Mouse (Mus musculus): ENCODE data around the gene Hspg2.
A peak's percentile ranks its signal among the peaks of the same experiment; 100 is the strongest.

The Hspg2 gene

GRCm38 (mm10) chr4:137461981-137462690 lies 6.4 kb upstream of the Hspg2 start:
- no peak for DNase-seq

GRCm38 (mm10) chr4:137465125-137465787 lies 3.3 kb upstream of the Hspg2 start:
- no peak for DNase-seq

GRCm38 (mm10) chr4:137466991-137467390 lies 1.6 kb upstream of the Hspg2 start:
- no peak for DNase-seq

GRCm38 (mm10) chr4:137467525-137467924 lies 1.0 kb upstream of the Hspg2 start:
- no peak for DNase-seq

- DNase-seq = no peak
These were observed 694 bp downstream of the Hspg2 start for GRCm38 (mm10) chr4:137469081-137469844.

- DNase-seq = no peak
These were observed 1.5 kb downstream of the Hspg2 start for GRCm38 (mm10) chr4:137469845-137470692.

GRCm38 (mm10) chr4:137470701-137471317 lies 2.2 kb downstream of the Hspg2 start:
- DNase-seq = no peak

- DNase-seq = no peak
These were observed 2.8 kb downstream of the Hspg2 start for GRCm38 (mm10) chr4:137471326-137471725.

- no peak for DNase-seq
These were observed 4.7 kb downstream of the Hspg2 start for GRCm38 (mm10) chr4:137473240-137473639.

GRCm38 (mm10) chr4:137473701-137474388 lies 5.3 kb downstream of the Hspg2 start:
- DNase-seq = no peak

- no peak for DNase-seq
These were observed 6.1 kb downstream of the Hspg2 start for GRCm38 (mm10) chr4:137474694-137475093.

GRCm38 (mm10) chr4:137475271-137476050 lies 6.9 kb downstream of the Hspg2 start:
- DNase-seq = no peak

- DNase-seq = no peak
These were observed 7.6 kb downstream of the Hspg2 start for GRCm38 (mm10) chr4:137476065-137476760.

GRCm38 (mm10) chr4:137476761-137477237 lies 8.2 kb downstream of the Hspg2 start:
- DNase-seq = no peak

- DNase-seq = no peak
These were observed 9.0 kb downstream of the Hspg2 start for GRCm38 (mm10) chr4:137477611-137478010.

GRCm38 (mm10) chr4:137478306-137478705 lies 9.7 kb downstream of the Hspg2 start:
- DNase-seq = no peak

GRCm38 (mm10) chr4:137479757-137480156 lies 11.2 kb downstream of the Hspg2 start:
- peak; percentile 76 for DNase-seq

- no peak for DNase-seq
These were observed 11.8 kb downstream of the Hspg2 start for GRCm38 (mm10) chr4:137480191-137480992.

- DNase-seq = no peak
These were observed 12.4 kb downstream of the Hspg2 start for GRCm38 (mm10) chr4:137480993-137481340.
